Mouse (Mus musculus): ENCODE data around the gene Crebrf.

Crebrf gene

DNA sequence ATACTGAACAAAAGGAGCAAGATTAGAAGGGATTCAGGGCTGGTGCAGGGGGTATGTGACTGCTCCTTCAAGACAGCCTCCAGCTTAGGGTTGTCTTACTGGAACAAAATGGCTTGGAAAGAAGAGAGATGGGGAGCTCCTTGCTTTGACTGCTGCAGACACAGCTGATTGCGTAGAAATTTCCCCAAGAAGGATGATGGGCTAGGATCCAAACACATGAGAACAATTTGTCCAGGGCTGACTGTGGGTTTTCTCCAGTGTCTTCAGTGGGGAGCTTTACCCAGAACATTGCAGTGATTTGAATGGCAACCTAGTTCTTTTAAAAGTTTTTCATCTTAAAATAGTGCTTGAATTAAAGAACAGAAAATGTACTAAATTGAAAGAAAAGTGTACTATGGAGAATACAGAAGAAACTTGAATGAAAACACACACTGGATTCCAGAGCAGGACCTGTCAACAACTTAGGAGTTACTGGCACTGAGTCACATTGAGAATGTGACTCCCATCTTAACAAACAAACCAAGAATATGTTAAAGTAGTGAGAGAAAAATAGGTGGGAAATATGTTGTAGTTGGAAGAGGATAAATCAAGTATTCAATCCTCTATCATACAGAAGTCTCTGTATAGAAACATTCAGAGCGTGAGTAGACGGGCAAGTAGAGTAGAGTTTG is 63.1 kb downstream of the Crebrf start:
- in situ Hi-C loops (cut with MboI, MseI) = no loop called here

DNA sequence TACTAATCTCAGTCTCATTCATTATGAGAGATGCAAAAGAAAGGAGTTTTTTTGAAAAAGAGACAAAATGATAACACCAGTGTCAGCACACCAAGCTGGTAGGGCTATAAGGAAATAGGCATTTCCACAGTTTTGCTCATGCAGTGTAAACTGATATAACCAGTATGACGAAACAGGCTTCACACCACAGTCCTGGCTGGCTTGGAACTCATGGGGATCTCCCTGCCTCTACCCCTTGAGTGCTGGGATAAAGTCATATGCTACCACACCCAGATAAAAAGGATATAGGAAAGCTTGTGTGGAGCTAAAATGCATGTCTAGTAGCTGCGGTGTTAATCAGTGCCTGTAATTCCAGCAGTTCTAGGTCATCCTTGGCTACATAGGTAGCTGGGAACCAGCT is 64.0 kb downstream of the Crebrf start:
- in situ Hi-C loops (cut with MboI, MseI) = no loop called here

DNA sequence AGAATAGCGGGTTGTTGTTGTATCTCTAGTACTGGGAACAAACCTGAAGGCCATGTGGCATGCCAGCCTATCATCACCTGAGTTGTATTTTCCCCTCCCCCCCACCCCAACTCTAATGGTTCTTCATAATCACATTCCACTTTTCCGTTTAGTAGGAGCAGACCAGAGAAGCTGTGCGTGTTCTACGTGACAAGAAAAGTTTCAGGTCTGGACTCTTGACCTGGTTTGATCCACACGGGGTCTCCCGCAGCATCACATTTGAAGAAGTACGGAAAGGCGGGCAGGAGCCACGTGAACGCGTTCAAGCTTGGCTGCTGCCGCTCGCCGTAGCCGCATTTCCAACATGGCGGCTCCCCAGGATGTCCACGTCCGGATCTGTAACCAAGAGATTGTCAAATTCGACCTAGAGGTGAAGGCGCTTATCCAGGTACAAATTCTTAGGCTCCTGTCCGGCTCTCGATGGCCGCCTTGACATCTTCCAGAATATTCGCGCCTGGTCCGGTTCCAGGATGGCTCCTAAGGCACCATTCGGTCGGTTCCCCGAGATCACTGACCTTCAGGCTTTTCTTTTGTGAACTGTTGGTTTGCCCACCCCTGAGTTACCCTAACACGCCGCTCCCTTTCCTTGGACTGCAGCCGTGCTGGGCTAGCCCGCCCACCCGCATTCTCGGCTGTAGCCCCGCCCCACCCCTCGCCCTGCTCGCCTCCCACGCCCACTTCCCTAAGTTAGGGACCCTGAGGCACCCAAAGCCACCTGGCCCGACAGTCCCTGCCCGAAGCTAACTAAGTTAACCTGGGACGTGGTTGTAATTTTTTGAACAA is 65.5 kb downstream of the Crebrf start, which contains the start of gene Bnip1:
Gene Bnip1, plus strand, starts transcription at position 317 of the 822 bp plus-strand sequence.
- in situ Hi-C loops (cut with MboI, MseI) = no loop called here

DNA sequence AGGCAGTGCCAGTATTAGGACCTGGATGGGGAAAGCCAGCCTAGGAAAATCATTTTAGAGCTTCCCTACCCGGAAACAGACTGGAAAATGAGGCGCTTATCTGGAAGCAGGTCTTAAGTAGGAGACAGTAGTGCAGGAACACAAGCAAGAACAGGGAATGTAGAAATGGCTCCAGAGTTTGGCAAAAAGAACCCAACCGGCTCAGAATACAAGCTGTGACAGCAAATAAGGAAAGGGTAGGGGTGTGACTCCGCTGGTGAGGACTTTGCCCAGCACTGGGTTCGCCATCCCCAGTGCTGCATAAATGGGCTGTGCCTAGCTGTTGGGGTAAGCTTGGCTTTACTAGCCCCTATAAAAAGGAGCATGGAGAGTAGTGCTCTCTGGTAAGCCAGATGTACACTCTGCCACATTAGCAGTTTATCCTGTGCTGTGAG is 66.2 kb downstream of the Crebrf start:
- in situ Hi-C loops (cut with MboI, MseI) = no loop called here

DNA sequence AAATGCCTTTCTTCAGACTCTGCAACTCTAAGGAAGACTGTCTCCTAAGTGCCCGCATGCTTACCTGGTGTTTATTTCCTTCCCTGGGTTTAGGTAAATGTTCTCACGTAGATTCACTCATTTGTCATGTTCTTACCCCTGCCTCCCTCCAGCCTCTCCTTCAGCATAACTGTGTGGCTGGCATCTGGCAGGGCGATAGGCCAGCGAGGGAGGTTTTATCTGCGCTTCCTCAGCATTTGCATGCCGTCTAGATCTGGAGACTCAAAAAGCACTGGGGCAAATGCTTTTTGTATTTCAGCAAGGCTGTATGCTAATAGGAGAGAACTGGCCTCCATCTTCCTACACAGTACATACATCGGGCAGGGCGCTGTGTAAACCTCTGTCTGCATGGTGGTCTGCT is 69.1 kb downstream of the Crebrf start:
- in situ Hi-C loops (cut with MboI, MseI) = no loop called here

DNA sequence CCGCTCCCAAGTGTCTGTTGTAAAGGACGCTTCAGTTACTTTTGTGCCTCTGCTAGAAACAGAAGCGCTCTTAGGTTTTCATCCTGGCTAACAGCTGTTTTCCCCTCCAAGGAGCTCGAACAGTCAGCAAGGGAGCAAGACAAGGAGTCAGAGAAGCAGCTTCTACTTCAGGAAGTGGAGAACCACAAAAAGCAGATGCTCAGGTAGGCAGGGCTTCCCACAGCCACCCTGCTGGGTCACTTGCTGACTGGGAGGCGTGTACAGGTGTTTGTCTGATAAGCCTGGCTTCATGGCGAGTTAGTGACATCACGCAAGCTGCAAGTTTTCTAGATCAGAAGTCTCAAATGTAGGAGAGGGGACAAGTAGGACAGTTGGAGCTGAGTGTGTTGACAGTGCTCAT is 71.1 kb downstream of the Crebrf start:
- in situ Hi-C loops (cut with MboI, MseI) = no loop called here

DNA sequence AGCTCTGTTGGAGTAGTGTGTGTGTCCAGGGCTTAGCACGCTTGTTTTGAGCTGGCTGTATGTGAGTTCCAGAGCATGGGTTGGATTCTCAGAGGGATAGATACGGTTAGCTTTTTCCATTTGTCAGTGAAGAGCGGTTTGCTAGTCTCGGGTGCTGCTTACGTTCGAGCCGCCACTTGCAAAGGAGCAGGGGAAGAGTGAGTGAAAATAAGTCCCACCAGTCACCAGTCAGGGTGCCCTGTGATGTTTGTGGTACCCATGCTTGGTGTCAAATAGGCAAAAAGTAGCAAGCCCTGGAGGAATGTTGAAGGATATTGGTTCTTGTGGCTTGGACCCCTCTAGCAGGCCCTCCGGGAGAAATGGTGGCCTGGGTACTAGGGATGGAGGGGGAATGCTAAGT is 73.5 kb downstream of the Crebrf start:
- in situ Hi-C loops (cut with MboI, MseI) = no loop called here

DNA sequence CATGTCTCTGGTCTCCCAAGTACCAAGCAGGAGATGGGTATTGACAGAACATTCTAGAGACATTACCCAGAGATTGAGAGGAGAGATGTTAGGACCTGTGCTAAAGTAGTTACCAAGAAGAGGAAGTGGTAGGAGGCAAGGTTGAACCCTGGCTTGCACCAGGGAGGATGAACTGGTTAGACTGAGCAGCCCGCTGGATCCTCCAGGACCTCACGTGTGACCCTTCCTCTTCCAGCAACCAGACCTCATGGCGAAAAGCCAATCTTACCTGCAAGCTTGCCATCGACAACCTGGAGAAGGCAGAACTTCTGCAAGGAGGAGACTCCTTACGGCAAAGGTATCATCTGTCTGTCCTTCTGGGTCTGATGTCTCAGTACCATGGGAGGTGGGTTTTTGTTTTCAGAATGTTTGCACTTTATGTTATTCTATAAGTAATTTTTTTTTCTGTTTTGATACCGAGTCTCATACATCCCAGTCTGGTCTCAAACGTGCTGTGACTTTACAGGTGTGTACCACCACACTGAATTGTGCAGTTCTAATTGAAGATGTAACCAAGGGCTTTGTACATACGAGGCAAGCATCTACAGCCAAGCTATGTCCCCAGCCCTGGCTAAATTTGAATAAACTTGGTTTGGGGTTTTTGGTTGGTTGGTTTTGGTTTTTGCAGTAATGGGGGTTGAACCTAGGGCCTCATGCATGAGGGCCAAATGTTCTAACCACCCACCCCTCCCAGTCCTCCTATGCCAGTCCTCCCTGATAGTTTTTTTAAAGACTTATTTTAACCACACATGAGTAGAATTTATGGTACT is 74.2 kb downstream of the Crebrf start:
- in situ Hi-C loops (cut with MboI, MseI) = no loop called here

DNA sequence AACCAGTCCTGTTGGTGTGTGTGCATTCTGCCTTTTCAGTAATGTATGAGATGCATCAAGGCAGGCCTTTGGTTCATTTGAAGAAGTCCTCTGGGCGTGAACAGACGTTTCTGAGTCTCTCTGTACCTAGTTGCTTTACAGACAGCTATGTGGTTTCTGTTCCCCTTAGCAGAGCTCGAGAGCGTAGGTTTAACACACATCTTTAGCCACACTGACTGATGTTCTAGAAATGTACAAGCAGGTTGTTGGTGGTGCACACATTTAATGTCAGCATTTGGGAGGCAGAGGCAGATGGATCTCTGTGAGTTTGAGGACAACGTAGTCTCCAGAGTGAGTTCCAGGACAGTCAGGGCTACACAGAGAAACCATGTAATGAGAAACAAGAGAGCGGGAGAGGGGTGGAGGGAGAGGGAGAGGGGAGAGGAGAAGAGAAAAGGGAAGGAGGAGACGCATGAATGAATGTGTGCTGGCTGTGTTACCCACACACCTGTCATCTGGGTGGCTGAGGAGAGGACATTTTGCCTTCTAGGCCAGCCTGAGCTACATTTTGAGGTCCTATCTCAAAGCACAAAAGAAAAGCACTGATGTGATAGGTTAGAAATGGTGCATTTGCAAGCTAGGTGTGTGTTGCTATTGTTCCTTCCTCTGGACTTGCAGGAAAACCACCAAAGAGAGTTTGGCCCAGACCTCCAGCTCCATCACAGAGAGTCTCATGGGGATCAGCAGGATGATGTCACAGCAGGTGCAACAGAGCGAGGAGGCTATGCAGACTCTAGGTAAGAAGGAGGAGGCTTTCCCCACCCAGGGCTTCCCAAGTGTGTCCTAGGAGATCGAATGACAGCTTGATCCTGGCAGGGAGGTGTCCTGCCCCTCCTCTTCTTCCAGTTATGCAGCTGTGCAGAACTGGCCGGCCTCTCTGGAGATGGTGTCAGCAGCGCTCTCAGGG is 75.1 kb downstream of the Crebrf start:
- in situ Hi-C loops (cut with MboI, MseI) = no loop called here

DNA sequence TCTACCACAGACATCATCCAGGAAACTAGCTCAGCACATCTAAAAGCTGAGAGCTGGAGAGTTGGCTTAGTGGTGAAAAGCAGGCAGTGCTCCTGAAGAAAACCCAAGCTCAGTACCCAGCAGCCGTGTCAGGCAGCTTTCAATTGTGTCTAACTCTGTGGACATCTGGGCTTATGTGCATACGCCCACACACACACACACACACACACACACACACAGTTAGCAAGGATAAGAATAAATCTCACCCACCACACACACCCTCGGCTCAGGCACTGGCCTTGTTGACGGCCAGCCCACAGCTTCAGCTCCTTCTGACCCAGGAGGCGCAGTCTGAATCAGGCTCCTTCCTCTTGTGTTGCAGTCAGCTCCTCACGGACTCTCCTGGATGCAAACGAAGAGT is 76.1 kb downstream of the Crebrf start:
- in situ Hi-C loops (cut with MboI, MseI) = no loop called here

DNA sequence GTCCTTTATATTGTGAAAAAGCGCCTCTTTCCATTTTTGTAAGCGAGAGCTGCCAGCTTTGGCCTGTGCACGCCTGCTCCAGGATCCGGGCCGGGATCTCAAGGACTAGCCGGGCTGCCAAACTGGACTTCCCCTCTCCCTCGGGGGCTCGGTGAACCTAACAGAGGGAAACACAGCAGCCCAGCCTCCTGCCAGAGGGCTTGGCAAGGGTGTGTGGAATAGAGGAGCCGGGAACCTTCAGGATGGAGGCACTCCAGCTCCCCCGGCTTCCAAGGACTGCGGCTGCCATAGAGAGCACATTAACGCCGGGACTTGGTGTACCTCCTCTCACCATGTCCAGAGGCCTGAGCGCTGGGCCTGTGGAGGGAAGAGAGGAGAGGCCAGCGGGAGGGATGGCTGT is 76.6 kb downstream of the Crebrf start:
- in situ Hi-C loops (cut with MboI, MseI) = no loop called here

DNA sequence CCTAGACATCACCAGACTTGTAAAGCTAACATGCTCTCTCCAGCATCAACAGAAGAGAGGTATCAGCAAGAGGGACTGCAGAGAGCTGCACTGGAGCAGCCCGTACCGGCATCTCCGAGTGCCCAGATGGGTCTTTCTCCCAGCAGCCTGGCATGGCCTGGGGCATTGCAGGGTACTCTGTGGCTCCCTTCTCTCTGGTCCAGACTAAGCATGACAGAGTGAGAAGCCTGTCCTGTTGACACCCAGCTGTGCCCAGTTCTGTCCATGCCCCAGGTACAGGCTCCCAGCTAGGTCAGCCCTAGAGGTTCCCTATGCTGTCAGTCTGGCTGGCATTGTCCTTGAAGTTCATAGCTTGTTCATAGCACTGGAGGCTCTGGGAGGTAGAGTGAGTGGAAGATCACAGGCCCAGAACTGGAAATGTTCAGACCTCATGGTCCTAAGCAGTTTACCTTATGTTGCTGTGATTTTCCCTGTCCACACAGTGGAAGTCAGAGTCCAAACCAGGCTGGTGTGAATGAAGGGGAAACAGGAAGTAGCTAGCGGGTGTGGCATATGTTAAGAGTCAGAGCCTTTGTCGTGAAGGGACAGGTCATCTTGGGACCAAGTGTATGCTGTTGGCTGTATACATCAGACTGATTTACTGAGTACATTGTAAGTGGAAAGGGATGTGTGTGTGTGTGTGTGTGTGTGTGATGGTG is 77.8 kb downstream of the Crebrf start:
- in situ Hi-C loops (cut with MboI, MseI) = no loop called here

DNA sequence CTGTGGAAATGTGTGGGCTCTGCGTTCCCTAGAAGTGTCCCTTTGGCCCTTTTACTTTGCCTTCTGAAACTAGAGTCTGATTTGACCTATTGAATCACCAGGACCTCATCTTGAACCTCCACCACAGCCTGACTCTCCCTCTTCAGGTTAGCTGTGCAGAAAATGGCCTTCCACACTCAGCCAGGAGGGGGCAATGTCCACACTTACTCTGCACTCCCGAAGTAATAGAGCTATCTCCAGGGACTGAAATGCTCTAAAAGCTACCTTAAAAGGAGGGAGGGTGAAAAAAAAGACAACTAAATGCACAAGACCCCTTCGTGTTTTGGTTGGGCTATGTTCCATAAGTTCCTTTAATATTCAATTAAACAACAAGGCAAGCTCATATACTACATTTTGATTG is 79.3 kb downstream of the Crebrf start:
- in situ Hi-C loops (cut with MboI, MseI) = no loop called here

DNA sequence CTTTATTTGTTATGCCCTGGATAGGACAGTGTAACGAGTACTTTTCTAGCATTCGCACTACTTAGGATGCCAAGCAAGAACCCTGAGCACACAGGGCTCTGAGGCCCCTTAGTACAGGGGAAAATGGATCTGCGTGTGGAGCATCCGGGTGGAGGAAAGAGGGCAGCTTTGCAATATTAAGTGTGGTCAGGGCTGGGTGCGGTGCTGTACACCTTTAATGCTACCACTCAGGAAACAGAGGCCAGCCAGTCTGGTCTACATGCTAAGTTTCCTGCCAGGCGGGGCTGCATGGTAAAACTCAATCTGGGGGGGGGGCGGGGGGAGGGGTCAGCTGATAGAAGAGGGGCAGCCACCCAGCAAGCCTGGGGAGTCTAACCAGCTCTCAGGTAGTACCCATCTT is 79.9 kb downstream of the Crebrf start:
- in situ Hi-C loops (cut with MboI, MseI) = no loop called here

DNA sequence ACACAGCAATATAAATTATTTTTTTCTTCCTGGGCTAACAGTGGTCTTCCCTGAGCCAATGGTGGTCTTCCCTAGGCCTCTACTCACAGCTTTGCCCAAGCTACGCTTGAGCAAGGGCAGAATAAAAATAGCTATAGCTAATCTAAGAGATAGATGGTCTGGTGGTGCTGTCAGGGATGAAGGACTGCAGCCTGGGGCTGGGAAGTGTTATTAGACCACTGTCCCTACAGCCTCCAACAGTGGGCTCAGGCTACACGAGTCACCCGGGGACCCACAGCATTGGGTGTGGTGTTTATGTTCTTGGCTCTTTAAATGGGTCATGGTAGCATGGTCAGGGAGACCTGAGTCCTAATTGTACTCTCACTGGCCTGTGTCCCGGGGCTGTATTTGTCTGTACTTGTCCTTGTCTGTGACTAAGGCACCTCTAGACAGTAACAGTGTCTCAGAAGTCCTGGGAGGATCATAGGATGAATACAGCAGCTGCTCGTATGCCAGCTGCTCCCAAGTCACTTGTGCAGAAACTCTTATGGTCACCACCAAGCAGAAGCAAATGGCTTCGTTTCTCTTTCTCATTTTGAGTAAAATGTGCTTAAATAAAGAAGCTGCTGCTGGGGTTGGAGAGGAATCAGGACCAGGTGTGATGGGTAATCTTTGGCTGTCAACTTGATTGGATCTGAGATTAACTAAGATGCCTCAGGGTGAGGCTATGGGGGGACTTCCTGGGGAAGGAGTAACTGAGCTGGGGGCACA is 82.1 kb downstream of the Crebrf start:
- in situ Hi-C loops (cut with MboI, MseI) = no loop called here

DNA sequence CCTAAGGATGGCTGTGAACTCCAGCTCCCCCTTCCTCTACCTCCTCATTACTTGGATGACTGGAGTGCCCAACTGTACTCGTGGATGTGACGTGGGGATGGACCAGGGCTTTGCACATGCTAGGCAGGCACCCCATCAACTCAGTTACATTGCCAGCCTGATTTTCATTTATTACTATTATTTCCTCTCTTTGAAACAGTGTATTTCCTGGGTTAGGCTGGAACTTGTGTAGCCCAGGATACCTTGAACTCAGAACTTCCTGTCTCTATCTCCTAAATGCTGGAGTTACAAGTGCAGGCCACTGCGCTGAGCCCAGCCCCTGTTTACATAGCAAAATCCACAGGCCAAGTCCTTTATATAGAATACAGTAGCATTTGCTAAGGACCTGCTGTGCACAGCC is 87.4 kb downstream of the Crebrf start:
- in situ Hi-C loops (cut with MboI, MseI) = no loop called here

DNA sequence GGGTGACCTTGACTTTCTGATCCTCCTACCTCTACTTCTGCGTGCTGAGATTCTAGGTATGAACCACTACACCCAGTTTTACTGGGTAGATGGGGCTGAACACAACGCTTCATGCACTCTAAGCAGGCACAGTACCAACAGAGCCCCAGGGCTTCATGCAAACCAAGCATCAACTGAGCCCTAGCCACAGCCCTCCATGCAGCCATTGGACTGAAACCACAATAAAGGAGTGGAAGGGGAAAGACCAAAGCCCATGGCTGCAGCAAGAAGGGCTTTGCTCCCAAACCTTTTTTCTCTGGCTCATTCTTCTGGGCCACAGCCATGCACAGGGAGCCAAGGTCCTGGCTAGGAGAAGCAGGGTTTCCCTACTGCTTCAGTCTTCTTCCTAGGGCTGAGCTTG is 97.2 kb downstream of the Crebrf start:
- in situ Hi-C loops (cut with MboI, MseI) = loop anchor here (5.0 kb wide), 1 partner anchor 185 kb away; no protein-coding TSS in a partner anchor

DNA sequence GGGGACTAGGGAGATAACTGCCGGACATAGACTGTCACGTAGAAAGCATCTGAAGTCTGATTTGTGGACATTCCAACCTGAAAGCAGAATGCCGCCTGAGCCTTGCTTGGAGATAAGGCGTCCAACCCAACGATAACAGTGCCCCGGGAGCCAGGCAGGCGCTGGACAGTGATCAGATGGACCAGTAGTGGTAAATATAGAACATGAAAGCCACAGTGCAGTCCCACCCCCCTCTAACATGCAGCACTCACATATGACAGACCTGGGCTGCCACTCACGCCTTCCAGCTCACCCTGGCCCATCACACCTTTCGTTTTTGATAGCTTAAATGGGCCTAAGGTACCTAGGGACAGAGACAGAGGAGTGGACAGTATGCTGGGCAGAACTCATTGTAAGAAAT is 98.0 kb downstream of the Crebrf start:
- in situ Hi-C loops (cut with MboI, MseI) = loop anchor here (5.0 kb wide), 1 partner anchor 184 kb away; no protein-coding TSS in a partner anchor

DNA sequence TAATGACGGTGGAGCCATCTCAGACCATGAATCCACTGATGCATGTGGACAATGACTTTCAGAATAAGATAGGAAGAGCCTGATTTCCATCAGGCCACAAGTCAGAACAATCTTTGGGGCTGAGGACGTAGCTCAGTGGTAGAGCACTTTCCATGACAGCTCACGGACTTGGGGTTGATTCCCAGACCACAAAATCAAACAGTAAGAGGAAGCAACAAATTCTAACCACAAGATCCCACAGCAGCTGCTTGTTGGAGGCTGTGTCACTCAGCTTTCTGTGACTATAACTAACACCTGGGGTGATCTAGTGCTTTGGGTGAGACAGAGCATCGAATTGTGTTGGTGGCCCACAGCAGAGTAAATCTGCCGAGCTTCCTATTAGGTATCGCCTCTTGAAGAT is 101.4 kb downstream of the Crebrf start:
- in situ Hi-C loops (cut with MboI, MseI) = no loop called here

DNA sequence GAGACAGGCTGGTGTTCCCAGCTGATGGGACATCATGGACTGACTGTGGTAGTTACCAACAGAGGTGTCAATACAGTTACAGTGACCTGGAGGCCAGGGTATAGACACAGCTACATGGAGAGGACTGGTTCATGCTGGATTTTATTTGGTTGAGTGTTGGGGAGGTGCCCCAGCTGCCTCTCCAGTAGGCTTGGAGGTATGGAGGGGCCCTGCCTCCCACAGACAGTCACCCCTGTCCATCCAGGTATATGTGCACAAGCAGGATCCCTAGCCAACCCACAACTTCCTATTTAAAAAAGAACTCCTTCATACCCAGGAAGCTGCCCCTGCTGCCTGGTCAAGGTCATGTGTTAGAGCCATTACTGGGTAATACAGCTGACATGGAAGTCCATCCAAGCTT is 102.3 kb downstream of the Crebrf start:
- in situ Hi-C loops (cut with MboI, MseI) = no loop called here
